Mouse (Mus musculus) neural tube, embryonic 13.5 days (tissue): Measurements from ENCODE around the gene Usp16. TPM values are rescaled to one million over a fixed set of nuclear protein-coding genes. Genes with fewer than 3 reads are reported as not detected.
"Not testable (repeated sequence)": the region's sequence is repeated elsewhere in the genome, so short reads cannot be mapped to it uniquely, and the experiment has no call there.

Experiments
- ATAC-seq: fragments of 200-750 bp; cut with Nextera tagmentation; 2 replicates; pipeline ENCODE4 v1.8.0; 2017; ENCODE audit warnings: low read depth, mild to moderate bottlenecking, moderate TSS enrichment, moderate library complexity
- H3K27ac ChIP-seq: fragments of 300-500 bp; sonication (generic); replicated peaks from 2 replicates; pipeline ENCODE4 v1.5.1; 2015; ENCODE audit warnings: moderate library complexity, mild to moderate bottlenecking, inconsistent platforms
- H3K27me3 ChIP-seq: fragments of 300-500 bp; sonication (generic); 2 replicates; pipeline ENCODE4 v1.6.1; 2015; ENCODE audit warnings: mild to moderate bottlenecking, inconsistent platforms
- H3K36me3 ChIP-seq: fragments of 300-500 bp; sonication (generic); 2 replicates; pipeline ENCODE4 v1.6.1; 2015; ENCODE audit warnings: mild to moderate bottlenecking, inconsistent platforms
- H3K4me1 ChIP-seq: fragments of 300-500 bp; sonication (generic); replicated peaks from 2 replicates; pipeline ENCODE4 v1.6.1; 2015; ENCODE audit warnings: inconsistent platforms
- H3K4me2 ChIP-seq: fragments of 300-500 bp; sonication (generic); 2 replicates; pipeline ENCODE4 v1.6.1; 2015; ENCODE audit warnings: inconsistent platforms, mild to moderate bottlenecking, moderate library complexity
- H3K4me3 ChIP-seq: fragments of 300-500 bp; sonication (generic); 2 replicates; pipeline ENCODE4 v1.5.1; 2015; ENCODE audit warnings: mild to moderate bottlenecking, inconsistent platforms
- H3K9ac ChIP-seq: fragments of 300-500 bp; sonication (generic); 2 replicates; pipeline ENCODE4 v1.6.1; 2015; ENCODE audit warnings: moderate library complexity, mild to moderate bottlenecking, inconsistent platforms
- H3K9me3 ChIP-seq: fragments of 300-500 bp; sonication (generic); 2 replicates; pipeline ENCODE4 v1.6.1; 2016; ENCODE audit warnings: inconsistent platforms
- WGBS: fragments of 180-500 bp; shearing (Covaris S2); methylation state at CpG from one replicate; pipeline ENCODE4 v1.1.7; 2015; 5-methylcytosine and 5-hydroxymethylcytosine counted together
- polyA plus RNA-seq: library from polyadenylated mRNA; unstranded; fragments of >200 nt; fragmentation: Nextera tagmentation; extraction: Ambion mirVana; gene quantifications from 2 replicates; pipeline ENCODE4 v1.2.1, GENCODE M21; 2015

Gene Usp16
- polyA plus RNA-seq, 1 experiment from 2014 or later: 44.3 TPM

GRCm38 (mm10) chr16:87492191-87492792, 37.8 kb downstream of the Usp16 start:
- not testable (repeated sequence) for ATAC-seq, H3K9ac ChIP-seq, H3K9me3 ChIP-seq, H3K27ac ChIP-seq, H3K4me2 ChIP-seq, H3K4me3 ChIP-seq, H3K27me3 ChIP-seq
- H3K4me1 ChIP-seq: peaks cover 25% of the 10 kb centered on the region
- WGBS: 95% methylated on average over 12 of the region's 12 CpGs
- peaks cover 69% of the 10 kb centered on the region for H3K36me3 ChIP-seq

GRCm38 (mm10) chr16:87494955-87495655, 40.6 kb downstream of the Usp16 start:
- Histone ChIP-seq H3K9ac (peak overlapping the region; percentile 98), H3K4me1 (peaks cover 25% of the 10 kb centered on the region), H3K9me3 (no peaks in the 10 kb centered on the region), H3K4me2 (peak overlapping the region; percentile 81), H3K27me3 (no peaks in the 10 kb centered on the region), H3K4me3 (peak overlapping the region; percentile 94), H3K27ac (peak overlapping the region; percentile 90), H3K36me3 (peaks cover 41% of the 10 kb centered on the region)
- no peak; the same call in 1 of the 2 replicates for ATAC-seq
- 1% methylated on average over 39 of the region's 39 CpGs for WGBS

- peak within 1 kb of the TSS; percentile 90 for H3K27ac ChIP-seq
- H3K27me3 ChIP-seq: no peaks in the 10 kb centered on the region
- H3K36me3 ChIP-seq: peaks cover 33% of the 10 kb centered on the region
- peaks cover 25% of the 10 kb centered on the region for H3K4me1 ChIP-seq
- H3K9ac ChIP-seq: peak within 1 kb of the TSS; percentile 98
- H3K4me2 ChIP-seq: peak within 1 kb of the TSS; percentile 81
- under 1% methylated on average over 48 of the region's 48 CpGs for WGBS
- no peaks in the 10 kb centered on the region for H3K9me3 ChIP-seq
- peak within 1 kb of the TSS; percentile 94 for H3K4me3 ChIP-seq
- peak; percentile 96 for ATAC-seq
Observed at GRCm38 (mm10) chr16:87495716-87496447, 41.4 kb downstream of the Usp16 start, which contains the start of gene Cct8. Cct8 (minus strand) TSS chr16:87495873.

DNA sequence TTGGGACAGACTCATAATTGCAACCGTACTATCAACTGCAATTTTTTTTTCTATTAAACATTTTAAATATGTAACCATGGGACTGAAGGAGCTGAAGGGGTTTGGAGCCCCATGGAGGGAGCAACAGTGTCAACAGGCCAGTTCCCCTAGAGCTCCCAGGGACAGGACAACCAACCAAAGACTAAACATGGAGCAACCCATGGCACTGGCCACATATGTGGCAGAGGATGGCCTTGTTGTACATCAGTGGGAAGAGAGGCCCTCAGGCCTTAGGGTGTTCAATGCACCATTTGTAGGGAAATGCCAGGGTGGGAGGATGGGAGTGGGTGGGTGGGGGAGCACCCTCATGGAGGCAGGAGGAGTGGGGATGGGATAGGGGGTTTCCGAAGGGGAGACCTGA, 42.2 kb downstream of the Usp16 start:
- H3K9me3 ChIP-seq: no peaks in the 10 kb centered on the region
- H3K27ac ChIP-seq: no peak overlapping the region
- no peaks in the 10 kb centered on the region for H3K27me3 ChIP-seq
- peak overlapping the region; percentile 74 for H3K4me2 ChIP-seq
- H3K36me3 ChIP-seq: peaks cover 25% of the 10 kb centered on the region
- no peak for ATAC-seq
- H3K9ac ChIP-seq: peak overlapping the region; percentile 82; the same call in 1 of the 2 replicates
- WGBS: 91% methylated on average over 2 of the region's 2 CpGs
- H3K4me1 ChIP-seq: peaks cover 32% of the 10 kb centered on the region
- peak overlapping the region; percentile 94 for H3K4me3 ChIP-seq

DNA sequence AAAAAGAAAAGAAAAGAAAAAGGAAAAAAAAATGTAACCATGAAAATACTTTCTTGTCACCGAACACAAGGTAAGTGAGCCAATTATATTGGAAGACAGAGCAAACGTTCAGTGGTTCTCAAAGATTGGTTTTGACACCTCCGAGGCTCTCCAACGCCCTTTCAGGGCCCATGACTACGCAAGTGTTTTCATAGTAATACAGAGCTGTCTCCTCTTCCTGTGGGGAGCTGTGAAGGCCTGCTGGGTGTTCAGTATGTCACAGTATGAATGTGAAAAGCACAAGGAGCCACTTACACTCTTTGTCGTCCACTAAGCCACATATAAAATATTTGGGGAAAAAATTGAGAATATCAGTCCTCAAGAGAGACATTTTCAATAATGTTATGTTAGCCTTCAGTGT, 42.7 kb downstream of the Usp16 start:
- H3K4me2 ChIP-seq: no peak overlapping the region
- H3K27ac ChIP-seq: no peak overlapping the region
- peaks cover 33% of the 10 kb centered on the region for H3K4me1 ChIP-seq
- no peak overlapping the region; the same call in 1 of the 2 replicates for H3K9ac ChIP-seq
- peaks cover 20% of the 10 kb centered on the region for H3K36me3 ChIP-seq
- no peaks in the 10 kb centered on the region for H3K9me3 ChIP-seq
- no peak for ATAC-seq
- 90% methylated on average over 6 of the region's 6 CpGs for WGBS
- H3K27me3 ChIP-seq: no peaks in the 10 kb centered on the region
- no peak overlapping the region for H3K4me3 ChIP-seq

DNA sequence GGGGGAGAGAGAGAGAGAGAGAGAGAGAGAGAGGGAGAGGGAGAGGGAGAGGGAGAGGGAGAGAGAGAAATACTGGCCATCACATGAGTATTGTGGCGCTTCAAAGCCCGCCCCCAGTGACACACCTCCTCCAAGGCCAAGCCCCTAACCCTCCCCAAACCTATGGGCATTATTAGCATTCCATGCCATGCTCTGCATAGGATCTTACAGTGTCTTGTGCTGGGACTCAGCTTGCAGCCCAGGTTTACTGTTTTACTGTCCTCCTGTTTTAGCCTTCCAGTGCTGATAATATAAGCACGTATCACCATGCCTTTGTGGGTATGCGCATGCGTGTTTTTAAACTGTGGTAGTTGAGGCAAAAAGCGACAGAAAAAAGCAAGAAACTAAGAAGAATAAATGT, 45.1 kb downstream of the Usp16 start:
- Histone ChIP-seq H3K9ac (no peak overlapping the region; the same call in 1 of the 2 replicates), H3K4me1 (peaks cover 24% of the 10 kb centered on the region), H3K27me3 (no peaks in the 10 kb centered on the region), H3K4me3 (no peak overlapping the region), H3K27ac (no peak overlapping the region), H3K9me3 (no peaks in the 10 kb centered on the region), H3K4me2 (no peak overlapping the region), H3K36me3 (no peaks in the 10 kb centered on the region)
- ATAC-seq: no peak
- 61% methylated on average over 6 of the region's 6 CpGs for WGBS

DNA sequence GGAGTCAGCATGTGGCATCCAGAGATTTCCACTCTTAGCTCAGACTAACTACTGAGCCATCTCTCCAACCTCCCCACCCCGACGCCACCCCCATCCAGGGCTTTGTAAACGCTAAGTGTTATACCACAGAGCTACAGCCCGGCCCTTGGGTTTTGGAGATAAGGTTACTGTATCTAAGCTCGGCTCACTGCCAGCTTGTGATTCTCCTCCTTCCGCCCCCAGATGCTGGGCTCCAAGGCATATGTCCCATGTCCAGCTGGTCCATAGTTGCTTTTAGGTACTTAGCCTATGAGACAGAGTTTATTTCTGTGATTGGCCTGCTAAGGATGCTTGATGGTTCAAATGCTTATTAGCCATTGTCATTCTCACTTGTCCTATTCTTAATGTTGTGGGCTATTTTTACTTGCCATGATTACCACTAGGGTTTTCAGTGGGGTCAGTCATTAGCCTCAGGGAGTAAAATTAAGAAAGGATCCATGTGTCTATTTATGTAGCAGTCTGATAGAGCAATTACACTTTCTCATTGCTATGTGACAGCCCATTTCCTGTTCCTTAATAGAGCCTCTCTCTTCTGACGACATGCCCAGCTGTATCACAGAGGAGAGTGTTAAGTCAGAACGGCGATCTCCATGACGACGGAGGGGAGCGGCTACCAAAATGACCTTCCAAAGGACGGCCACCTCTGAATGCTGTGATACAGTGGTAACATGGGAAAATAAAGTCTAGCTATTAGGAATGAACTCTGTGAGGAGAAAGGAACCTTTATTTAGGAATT, 47.0 kb downstream of the Usp16 start:
- H3K9me3 ChIP-seq: no peaks in the 10 kb centered on the region
- H3K4me3 ChIP-seq: no peak overlapping the region
- no peak overlapping the region for H3K27ac ChIP-seq
- H3K4me2 ChIP-seq: no peak overlapping the region
- H3K36me3 ChIP-seq: no peaks in the 10 kb centered on the region
- peaks cover 15% of the 10 kb centered on the region for H3K4me1 ChIP-seq
- no peak overlapping the region for H3K9ac ChIP-seq
- no peak for ATAC-seq
- 53% methylated on average over 13 of the region's 13 CpGs for WGBS
- no peaks in the 10 kb centered on the region for H3K27me3 ChIP-seq

GRCm38 (mm10) chr16:87511706-87512105, 57.2 kb downstream of the Usp16 start:
- 63% methylated on average over 5 of the region's 5 CpGs for WGBS
- H3K4me3 ChIP-seq: no peak overlapping the region

GRCm38 (mm10) chr16:87512331-87512730, 57.8 kb downstream of the Usp16 start:
- no peak for ATAC-seq
- Histone ChIP-seq H3K4me1 (0 out of 2 replicates have a peak, but pooled peaks cover 2% of the 10 kb centered on the region), H3K9me3 (no peaks in the 10 kb centered on the region), H3K9ac (no peak overlapping the region), H3K27me3 (no peaks in the 10 kb centered on the region), H3K4me2 (no peak overlapping the region), H3K27ac (no peak overlapping the region), H3K36me3 (no peaks in the 10 kb centered on the region), H3K4me3 (no peak overlapping the region)
- 91% methylated on average over 14 of the region's 14 CpGs for WGBS

More at GRCm38 (mm10) chr16:87511706-87512105, 57.2 kb downstream of the Usp16 start:
- Histone ChIP-seq H3K4me2 (no peak overlapping the region), H3K4me1 (0 out of 2 replicates have a peak, but pooled peaks cover 3% of the 10 kb centered on the region), H3K9me3 (no peaks in the 10 kb centered on the region), H3K9ac (no peak overlapping the region), H3K27ac (no peak overlapping the region), H3K27me3 (no peaks in the 10 kb centered on the region), H3K36me3 (no peaks in the 10 kb centered on the region)
- ATAC-seq: no peak

- H3K36me3 ChIP-seq: no peaks in the 10 kb centered on the region
- H3K9ac ChIP-seq: no peak overlapping the region
- no peak overlapping the region for H3K4me2 ChIP-seq
- H3K27me3 ChIP-seq: no peaks in the 10 kb centered on the region
- WGBS: 92% methylated on average over 5 of the region's 5 CpGs
- no peak overlapping the region for H3K4me3 ChIP-seq
- H3K9me3 ChIP-seq: no peaks in the 10 kb centered on the region
- 0 out of 2 replicates have a peak, but pooled peaks cover 4% of the 10 kb centered on the region for H3K4me1 ChIP-seq
- no peak overlapping the region for H3K27ac ChIP-seq
- ATAC-seq: no peak
Observed at GRCm38 (mm10) chr16:87524228-87524627, 69.7 kb downstream of the Usp16 start.

- WGBS: 57% methylated on average over 8 of the region's 8 CpGs
- H3K4me1 ChIP-seq: 0 out of 2 replicates have a peak, but pooled peaks cover 6% of the 10 kb centered on the region
- no peak overlapping the region for H3K27ac ChIP-seq
- H3K9ac ChIP-seq: no peak overlapping the region
- H3K4me3 ChIP-seq: no peak overlapping the region
- no peaks in the 10 kb centered on the region for H3K9me3 ChIP-seq
- H3K36me3 ChIP-seq: no peaks in the 10 kb centered on the region
- 0 out of 2 replicates have a peak, but pooled peaks have one; percentile 15 for ATAC-seq
- no peaks in the 10 kb centered on the region for H3K27me3 ChIP-seq
- H3K4me2 ChIP-seq: no peak overlapping the region
Observed at GRCm38 (mm10) chr16:87527553-87528249, 73.2 kb downstream of the Usp16 start.
